In the genomic region with DNA sequence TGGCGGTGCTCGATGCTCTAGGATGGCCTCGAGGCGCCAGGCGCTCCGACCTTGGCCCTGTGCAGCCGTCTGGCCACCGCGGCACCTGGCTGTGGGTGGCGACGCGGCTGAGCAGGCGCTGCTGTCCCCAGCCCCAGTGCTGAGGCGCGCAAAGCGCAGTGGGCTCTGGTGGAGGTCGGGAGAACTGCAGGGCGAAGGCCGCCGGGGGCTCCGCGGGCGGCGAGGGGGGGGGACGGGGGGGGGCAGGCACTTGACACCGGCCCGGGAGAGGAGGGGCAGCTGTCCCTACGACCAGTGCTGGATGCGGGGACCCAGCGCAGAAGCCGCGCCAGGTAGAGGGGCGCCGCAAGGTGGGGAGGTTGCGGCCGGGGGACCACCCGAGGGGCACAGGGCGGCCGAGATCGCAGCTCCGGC, we compare ENCODE assay signal across 8 mouse cellular contexts. TPM values are rescaled to one million over a fixed set of nuclear protein-coding genes. Genes with fewer than 3 reads are reported as not detected.
DNase-seq lines count a peak whose midpoint lies in the region; ATAC-seq lines count a peak whose summit lies in the region.

No protein-coding gene starts in this region.

- peaks cover 16% of the 10 kb centered on the region for H3K4me1 ChIP-seq in embryonic facial prominence, embryonic 11.5 days (ENCODE audit: control insufficient read depth, insufficient read depth, low read length)
- H3K4me1 ChIP-seq in heart, embryonic 13.5 days = peaks cover 39% of the 10 kb centered on the region
- peaks cover 43% of the 10 kb centered on the region for H3K4me1 ChIP-seq in kidney, embryonic 15.5 days

- peak; percentile 86 for DNase-seq in CD4-positive helper T cell, adult 2 months (ENCODE audit: low read depth, low spot score)
- peak; percentile 90 for DNase-seq in adrenal gland, postnatal 10 days
- peak; percentile 84 for DNase-seq in embryonic facial prominence, embryonic 11.5 days (ENCODE audit: low spot score)
- peak; percentile 93 for DNase-seq in lung, postnatal 10 days
- DNase-seq in ovary, postnatal 10 days (ENCODE audit: low spot score) = peak; percentile 65
- peak; percentile 77 to 83 for DNase-seq in thymus, postnatal 10 days (ENCODE audit: low spot score in 2 of 2)

- H3K9ac ChIP-seq in embryonic facial prominence, embryonic 11.5 days (replicated peaks; ENCODE audit: low read length) = peak overlapping the region; percentile 94
- H3K9ac ChIP-seq in heart, embryonic 13.5 days = peak overlapping the region; percentile 98
- H3K9ac ChIP-seq in kidney, embryonic 15.5 days = peak overlapping the region; percentile 91

- H3K27me3 ChIP-seq in embryonic facial prominence, embryonic 11.5 days (ENCODE audit: control insufficient read depth, insufficient read depth, low read length) = peaks cover 3% of the 10 kb centered on the region; the same call in 1 of the 2 replicates
- H3K27me3 ChIP-seq in heart, embryonic 13.5 days (replicated peaks) = no peaks in the 10 kb centered on the region
- no peaks in the 10 kb centered on the region for H3K27me3 ChIP-seq in kidney, embryonic 15.5 days

- H3K9me3 ChIP-seq in embryonic facial prominence, embryonic 11.5 days (replicated peaks; ENCODE audit: control insufficient read depth, low read length) = no peaks in the 10 kb centered on the region
- no peaks in the 10 kb centered on the region for H3K9me3 ChIP-seq in heart, embryonic 13.5 days
- H3K9me3 ChIP-seq in kidney, embryonic 15.5 days (replicated peaks) = no peaks in the 10 kb centered on the region

- 0% methylated on average over 25 of the region's 41 CpGs for WGBS in embryonic facial prominence, embryonic 11.5 days
- WGBS in heart, embryonic 13.5 days = 2% methylated on average over 36 of the region's 41 CpGs
- WGBS in kidney, embryonic 15.5 days = 1% methylated on average over 31 of the region's 41 CpGs

- no peaks in the 10 kb centered on the region for H3K36me3 ChIP-seq in embryonic facial prominence, embryonic 11.5 days (replicated peaks; ENCODE audit: control insufficient read depth, insufficient read depth, low read depth, low read length)
- 0 out of 2 replicates have a peak, but pooled peaks cover 3% of the 10 kb centered on the region for H3K36me3 ChIP-seq in heart, embryonic 13.5 days
- no peaks in the 10 kb centered on the region for H3K36me3 ChIP-seq in kidney, embryonic 15.5 days

- peak overlapping the region; percentile 91 for H3K4me3 ChIP-seq in embryonic facial prominence, embryonic 11.5 days (ENCODE audit: low read depth, low read length)
- H3K4me3 ChIP-seq in heart, embryonic 13.5 days = peak overlapping the region; percentile 88
- H3K4me3 ChIP-seq in kidney, embryonic 15.5 days (replicated peaks) = peak overlapping the region; percentile 90

- H3K4me2 ChIP-seq in embryonic facial prominence, embryonic 11.5 days (ENCODE audit: low read depth, low read length) = peak overlapping the region; percentile 87
- peak overlapping the region; percentile 73 for H3K4me2 ChIP-seq in heart, embryonic 13.5 days
- peak overlapping the region; percentile 76 for H3K4me2 ChIP-seq in kidney, embryonic 15.5 days

- ATAC-seq in embryonic facial prominence, embryonic 11.5 days (replicated peaks; ENCODE audit: insufficient number of reproducible peaks, low FRiP score, low TSS enrichment, low read depth) = peak; percentile 89
- peak; percentile 52; the same call in 1 of the 2 replicates for ATAC-seq in heart, embryonic 13.5 days (ENCODE audit: extremely low read depth, insufficient number of reproducible peaks, low FRiP score, low TSS enrichment)
- peak; percentile 83 for ATAC-seq in kidney, embryonic 15.5 days (replicated peaks; ENCODE audit: low FRiP score)

- peak overlapping the region; percentile 85 for H3K27ac ChIP-seq in embryonic facial prominence, embryonic 11.5 days (replicated peaks; ENCODE audit: low read depth, low read length)
- H3K27ac ChIP-seq in heart, embryonic 13.5 days (replicated peaks) = peak overlapping the region; percentile 98
- H3K27ac ChIP-seq in kidney, embryonic 15.5 days = peak overlapping the region; percentile 99

RNA-seq across cellular contexts. Expression of gene Dnmt3a, which starts 0.5 kb away (rescaled TPM):
- 100 to 1,000 TPM in 1 of 2 experiments, 10 to 100 TPM in 1; 98.7 to 133 TPM for total RNA-seq in adrenal gland, postnatal 10 days (2021)
- 69.5 and 80.9 TPM in 2 replicates for polyA plus RNA-seq in embryonic facial prominence, embryonic 11.5 days (2014; fragmentation: Nextera tagmentation; extraction: Ambion mirVana)
- polyA plus RNA-seq in heart, embryonic 13.5 days (2015; fragmentation: Nextera tagmentation; extraction: Ambion mirVana) = 94.2 and 108 TPM in 2 replicates
- polyA plus RNA-seq in kidney, embryonic 15.5 days (2015; fragmentation: Nextera tagmentation; extraction: Ambion mirVana) = 124 and 132 TPM in 2 replicates

Comparison
In these comparisons a context has a peak if more than half of its experiments do, and no peak if none do; other contexts are left out.
1. Peak in every context shown above with its lines: DNase-seq, ATAC-seq, H3K4me3 ChIP-seq and H3K27ac ChIP-seq.